Mouse (Mus musculus): ENCODE data around the gene Auts2.

GRCm38 (mm10) chr5:131496517-131497216, 1046.5 kb downstream of the Auts2 start:
- TF ChIP-seq CTCF (IDR thresholded peaks at IDR 0.05) (no peak), POLR2A (IDR thresholded peaks at IDR 0.05; ENCODE audit: insufficient read depth, low read depth, low read length) (no peak), EP300 (IDR thresholded peaks at IDR 0.05; ENCODE audit: insufficient read depth, low read depth, low read length) (no peak)

Measured in heart, adult 2 months (tissue).